Mouse (Mus musculus) ovary, postnatal 36 days (tissue): ENCODE measurements around the gene Add3.
"Not testable (repeated sequence)": the region's sequence is repeated elsewhere in the genome, so short reads cannot be mapped to it uniquely, and the experiment has no call there.

Source experiments
- DNase-seq: peaks from one replicate; pipeline ENCODE4 v3.0.0; 2022; ENCODE audit warnings: low spot score, mixed read lengths

The Add3 gene

GRCm38 (mm10) chr19:53193964-53194582, 53.8 kb downstream of the Add3 start:
- DNase-seq = no peak

- no peak for DNase-seq
Observed at GRCm38 (mm10) chr19:53194751-53195520, 54.7 kb downstream of the Add3 start.

- DNase-seq = no peak
Observed at GRCm38 (mm10) chr19:53196961-53197360, 56.7 kb downstream of the Add3 start.

- no peak for DNase-seq
Observed at GRCm38 (mm10) chr19:53197766-53198165, 57.5 kb downstream of the Add3 start.

GRCm38 (mm10) chr19:53198706-53199572, 58.7 kb downstream of the Add3 start:
- no peak for DNase-seq

GRCm38 (mm10) chr19:53199711-53200110, 59.5 kb downstream of the Add3 start:
- DNase-seq = no peak

- no peak for DNase-seq
Observed at GRCm38 (mm10) chr19:53202116-53202515, 61.9 kb downstream of the Add3 start.

- no peak for DNase-seq
Observed at GRCm38 (mm10) chr19:53206986-53207385, 66.7 kb downstream of the Add3 start.

- no peak for DNase-seq
Observed at GRCm38 (mm10) chr19:53208830-53209229, 68.6 kb downstream of the Add3 start.

GRCm38 (mm10) chr19:53210251-53210650, 70.0 kb downstream of the Add3 start:
- DNase-seq = no peak

- DNase-seq = no peak
Observed at GRCm38 (mm10) chr19:53215352-53215751, 75.1 kb downstream of the Add3 start.

GRCm38 (mm10) chr19:53216761-53217538, 76.7 kb downstream of the Add3 start:
- DNase-seq = no peak

GRCm38 (mm10) chr19:53217837-53218236, 77.6 kb downstream of the Add3 start:
- no peak for DNase-seq

GRCm38 (mm10) chr19:53219305-53219704, 79.1 kb downstream of the Add3 start:
- DNase-seq = no peak

GRCm38 (mm10) chr19:53221186-53221585, 80.9 kb downstream of the Add3 start:
- DNase-seq = no peak

- not testable (repeated sequence) for DNase-seq
Observed at GRCm38 (mm10) chr19:53225249-53226070, 85.2 kb downstream of the Add3 start.

- DNase-seq = peak; percentile 23
Observed at GRCm38 (mm10) chr19:53226651-53227050, 86.4 kb downstream of the Add3 start.

- no peak for DNase-seq
Observed at GRCm38 (mm10) chr19:53228064-53228794, 88.0 kb downstream of the Add3 start.

GRCm38 (mm10) chr19:53230942-53231815, 90.9 kb downstream of the Add3 start:
- DNase-seq = no peak
